Comparison of ENCODE assay signal across 8 mouse cellular contexts in genomic region chr11:102432896-102433295, GRCm38 (mm10). TPM values are rescaled to one million over a fixed set of nuclear protein-coding genes. Genes with fewer than 3 reads are reported as not detected.
A peak's percentile ranks its signal among the peaks of the same experiment; 100 is the strongest.
DNase-seq lines count a peak whose midpoint lies in the region; ATAC-seq and TF ChIP-seq lines count a peak whose summit lies in the region.

No protein-coding gene starts in this region.

- peaks cover 59% of the 10 kb centered on the region for H3K27me3 ChIP-seq in erythroblast, embryonic 14.5 days (ENCODE audit: control insufficient read depth)
- H3K27me3 ChIP-seq in heart, embryonic 13.5 days (replicated peaks) = no peaks in the 10 kb centered on the region
- H3K27me3 ChIP-seq in small intestine, adult 2 months (ENCODE audit: control insufficient read depth, insufficient read depth, low read length) = no peaks in the 10 kb centered on the region
- no peaks in the 10 kb centered on the region for H3K27me3 ChIP-seq in forebrain, embryonic 16.5 days (replicated peaks; ENCODE audit: control insufficient read depth, insufficient read depth, low read length)

- H3K4me1 ChIP-seq in erythroblast, embryonic 14.5 days (ENCODE audit: control insufficient read depth) = peaks cover 48% of the 10 kb centered on the region
- peaks cover 54% of the 10 kb centered on the region for H3K4me1 ChIP-seq in heart, embryonic 13.5 days
- peaks cover 14% of the 10 kb centered on the region for H3K4me1 ChIP-seq in small intestine, adult 2 months (ENCODE audit: control insufficient read depth, insufficient read depth, insufficient read length, low read length)
- peaks cover 29% of the 10 kb centered on the region for H3K4me1 ChIP-seq in forebrain, embryonic 16.5 days (replicated peaks; ENCODE audit: control insufficient read depth, insufficient read depth, low read length)

- 85% methylated on average over 6 of the region's 6 CpGs for WGBS in heart, embryonic 13.5 days
- 79% methylated on average over 6 of the region's 6 CpGs for WGBS in small intestine, adult 2 months
- WGBS in forebrain, embryonic 16.5 days = 92% methylated on average over 6 of the region's 6 CpGs

- no peak for TF ChIP-seq POLR2A in small intestine, adult 2 months (IDR thresholded peaks at IDR 0.05; ENCODE audit: low read depth, low read length)

- no peak for ATAC-seq in erythroblast, adult 5-6 weeks (replicated peaks; ENCODE audit: low FRiP score, poor library complexity, severe bottlenecking)
- ATAC-seq in heart, embryonic 13.5 days (ENCODE audit: extremely low read depth, insufficient number of reproducible peaks, low FRiP score, low TSS enrichment) = no peak
- ATAC-seq in forebrain, embryonic 16.5 days = no peak

- DNase-seq in right cerebral cortex, postnatal 10 days (ENCODE audit: low spot score in 2 of 2) = peak; percentile 68 to 78
- no peak for DNase-seq in right cerebral cortex, postnatal 36 days (ENCODE audit: low spot score in 2 of 2)
- DNase-seq in right cerebral cortex, postnatal 14 days = no peak

- peaks cover 20% of the 10 kb centered on the region for H3K36me3 ChIP-seq in erythroblast, embryonic 14.5 days (ENCODE audit: control insufficient read depth)
- H3K36me3 ChIP-seq in heart, embryonic 13.5 days = peaks cover 46% of the 10 kb centered on the region
- peaks cover 19% of the 10 kb centered on the region for H3K36me3 ChIP-seq in small intestine, adult 2 months (ENCODE audit: control insufficient read depth, insufficient read depth, low read length)
- H3K36me3 ChIP-seq in forebrain, embryonic 16.5 days (ENCODE audit: control insufficient read depth, insufficient read depth) = no peaks in the 10 kb centered on the region; the same call in 1 of the 2 replicates

- no peak for TF ChIP-seq CTCF in small intestine, adult 2 months (IDR thresholded peaks at IDR 0.05; ENCODE audit: extremely low read depth, insufficient read length, insufficient replicate concordance, low read depth, low read length)

- peak overlapping the region; percentile 24; the same call in 1 of the 2 replicates for H3K4me2 ChIP-seq in heart, embryonic 13.5 days
- no peak overlapping the region for H3K4me2 ChIP-seq in forebrain, embryonic 16.5 days (ENCODE audit: low read length)

- H3K27ac ChIP-seq in heart, embryonic 13.5 days (replicated peaks) = no peak overlapping the region
- peak overlapping the region; percentile 25; the same call in 1 of the 2 replicates for H3K27ac ChIP-seq in small intestine, adult 2 months (ENCODE audit: insufficient read depth, low read depth, low read length)
- H3K27ac ChIP-seq in forebrain, embryonic 16.5 days (ENCODE audit: low read length) = no peak overlapping the region

- H3K9ac ChIP-seq in heart, embryonic 13.5 days = peak overlapping the region; percentile 50; the same call in 1 of the 2 replicates
- H3K9ac ChIP-seq in forebrain, embryonic 16.5 days (replicated peaks; ENCODE audit: low read depth, low read length) = no peak overlapping the region

- H3K9me3 ChIP-seq in erythroblast, embryonic 14.5 days (ENCODE audit: control insufficient read depth, low read length) = peaks cover 6% of the 10 kb centered on the region
- no peaks in the 10 kb centered on the region for H3K9me3 ChIP-seq in heart, embryonic 13.5 days
- H3K9me3 ChIP-seq in forebrain, embryonic 16.5 days (ENCODE audit: control insufficient read depth, low read length) = no peaks in the 10 kb centered on the region

- peak overlapping the region; percentile 25 for H3K4me3 ChIP-seq in erythroblast, embryonic 14.5 days (replicated peaks)
- no peak overlapping the region for H3K4me3 ChIP-seq in heart, embryonic 13.5 days
- peak overlapping the region; percentile 44 for H3K4me3 ChIP-seq in small intestine, adult 2 months (ENCODE audit: low read depth, low read length)
- no peak overlapping the region for H3K4me3 ChIP-seq in forebrain, embryonic 16.5 days (replicated peaks; ENCODE audit: low read length)

RNA-seq across cellular contexts. Expression of gene Grn, which starts 2.8 kb away (rescaled TPM):
- polyA plus RNA-seq in erythroblast, embryonic 14.5 days (2012) = 1.8 and 2.6 TPM in 2 replicates
- total RNA-seq in erythroblast, adult 5-6 weeks (2015; ENCODE audit: low replicate concordance) = 85.7 and 90.1 TPM in 2 replicates
- total RNA-seq in erythroblast, adult 5-6 weeks (2017; ENCODE audit: low replicate concordance) = 26.3 and 56.1 TPM in 2 replicates
- polyA plus RNA-seq in heart, embryonic 13.5 days (2015; fragmentation: Nextera tagmentation; extraction: Ambion mirVana) = 220 and 224 TPM in 2 replicates
- polyA plus RNA-seq in small intestine, adult 2 months (2012; rRNA removed) = 76.0 and 111 TPM in 2 replicates
- 68.0 and 72.8 TPM in 2 replicates for polyA plus RNA-seq in forebrain, embryonic 16.5 days (2015; fragmentation: Nextera tagmentation; extraction: Ambion mirVana)

RNA-seq across cellular contexts. Expression of gene Fam171a2, which starts 14.6 kb away (rescaled TPM):
- 0.01 and 0.02 TPM in 2 replicates for polyA plus RNA-seq in erythroblast, embryonic 14.5 days (2012)
- total RNA-seq in erythroblast, adult 5-6 weeks (2015; ENCODE audit: low replicate concordance) = not detected in 2 replicates
- total RNA-seq in erythroblast, adult 5-6 weeks (2017; ENCODE audit: low replicate concordance) = not detected in 2 replicates
- 2.8 and 2.9 TPM in 2 replicates for polyA plus RNA-seq in heart, embryonic 13.5 days (2015; fragmentation: Nextera tagmentation; extraction: Ambion mirVana)
- polyA plus RNA-seq in small intestine, adult 2 months (2012; rRNA removed) = 5.4 and 5.9 TPM in 2 replicates
- polyA plus RNA-seq in forebrain, embryonic 16.5 days (2015; fragmentation: Nextera tagmentation; extraction: Ambion mirVana) = 16.1 and 17.8 TPM in 2 replicates

RNA-seq across cellular contexts. Expression of gene Slc25a39, which starts 25.1 kb away (rescaled TPM):
- 579 and 725 TPM in 2 replicates for polyA plus RNA-seq in erythroblast, embryonic 14.5 days (2012)
- total RNA-seq in erythroblast, adult 5-6 weeks (2015; ENCODE audit: low replicate concordance) = 461 and 462 TPM in 2 replicates
- 236 and 290 TPM in 2 replicates for total RNA-seq in erythroblast, adult 5-6 weeks (2017; ENCODE audit: low replicate concordance)
- 287 and 294 TPM in 2 replicates for polyA plus RNA-seq in heart, embryonic 13.5 days (2015; fragmentation: Nextera tagmentation; extraction: Ambion mirVana)
- 322 and 403 TPM in 2 replicates for polyA plus RNA-seq in small intestine, adult 2 months (2012; rRNA removed)
- polyA plus RNA-seq in forebrain, embryonic 16.5 days (2015; fragmentation: Nextera tagmentation; extraction: Ambion mirVana) = 134 and 143 TPM in 2 replicates

RNA-seq across cellular contexts. Expression of gene Itga2b, which starts 37.0 kb away (rescaled TPM):
- polyA plus RNA-seq in erythroblast, embryonic 14.5 days (2012) = 1.7 and 2.4 TPM in 2 replicates
- 23.6 and 57.1 TPM in 2 replicates for total RNA-seq in erythroblast, adult 5-6 weeks (2015; ENCODE audit: low replicate concordance)
- total RNA-seq in erythroblast, adult 5-6 weeks (2017; ENCODE audit: low replicate concordance) = 73.1 and 99.5 TPM in 2 replicates
- 10.5 and 11.3 TPM in 2 replicates for polyA plus RNA-seq in heart, embryonic 13.5 days (2015; fragmentation: Nextera tagmentation; extraction: Ambion mirVana)
- 2.0 and 3.9 TPM in 2 replicates for polyA plus RNA-seq in small intestine, adult 2 months (2012; rRNA removed)
- 3.6 and 6.6 TPM in 2 replicates for polyA plus RNA-seq in forebrain, embryonic 16.5 days (2015; fragmentation: Nextera tagmentation; extraction: Ambion mirVana)

RNA-seq across cellular contexts. Expression of gene Rundc3a, which starts 39.7 kb away (rescaled TPM):
- 1.8 and 2.1 TPM in 2 replicates for polyA plus RNA-seq in erythroblast, embryonic 14.5 days (2012)
- total RNA-seq in erythroblast, adult 5-6 weeks (2015; ENCODE audit: low replicate concordance) = 3.1 TPM in 1 of 2 replicates, not detected in the other
- total RNA-seq in erythroblast, adult 5-6 weeks (2017; ENCODE audit: low replicate concordance) = 2.7 and 7.5 TPM in 2 replicates
- 1.1 and 1.7 TPM in 2 replicates for polyA plus RNA-seq in heart, embryonic 13.5 days (2015; fragmentation: Nextera tagmentation; extraction: Ambion mirVana)
- 2.5 and 6.5 TPM in 2 replicates for polyA plus RNA-seq in small intestine, adult 2 months (2012; rRNA removed)
- polyA plus RNA-seq in forebrain, embryonic 16.5 days (2015; fragmentation: Nextera tagmentation; extraction: Ambion mirVana) = 129 and 156 TPM in 2 replicates

Comparison
In these comparisons a context has a peak if more than half of its experiments do, and no peak if none do; other contexts are left out.
1. DNase-seq: peak in right cerebral cortex, postnatal 10 days (2 of 2); none in right cerebral cortex, postnatal 36 days (0 of 2) and right cerebral cortex, postnatal 14 days (single experiment).
2. H3K4me3 ChIP-seq: peak in erythroblast, embryonic 14.5 days (single experiment) and small intestine, adult 2 months (single experiment); none in heart, embryonic 13.5 days (single experiment) and forebrain, embryonic 16.5 days (single experiment).
3. RNA of gene Grn, which starts 2.8 kb away (polyA plus RNA-seq): 220 to 224 TPM in heart, embryonic 13.5 days, 76.0 to 111 TPM in small intestine, adult 2 months and 68.0 to 72.8 TPM in forebrain, embryonic 16.5 days; 1.8 to 2.6 TPM in erythroblast, embryonic 14.5 days; every median in the first group is over 10 times any median in the second.